Mouse (Mus musculus): ENCODE data around the gene Gtf2f1.
A peak's percentile ranks its signal among the peaks of the same experiment; 100 is the strongest.
"Not testable (repeated sequence)": the region's sequence is repeated elsewhere in the genome, so short reads cannot be mapped to it uniquely, and the experiment has no call there.

Gtf2f1 gene

DNA sequence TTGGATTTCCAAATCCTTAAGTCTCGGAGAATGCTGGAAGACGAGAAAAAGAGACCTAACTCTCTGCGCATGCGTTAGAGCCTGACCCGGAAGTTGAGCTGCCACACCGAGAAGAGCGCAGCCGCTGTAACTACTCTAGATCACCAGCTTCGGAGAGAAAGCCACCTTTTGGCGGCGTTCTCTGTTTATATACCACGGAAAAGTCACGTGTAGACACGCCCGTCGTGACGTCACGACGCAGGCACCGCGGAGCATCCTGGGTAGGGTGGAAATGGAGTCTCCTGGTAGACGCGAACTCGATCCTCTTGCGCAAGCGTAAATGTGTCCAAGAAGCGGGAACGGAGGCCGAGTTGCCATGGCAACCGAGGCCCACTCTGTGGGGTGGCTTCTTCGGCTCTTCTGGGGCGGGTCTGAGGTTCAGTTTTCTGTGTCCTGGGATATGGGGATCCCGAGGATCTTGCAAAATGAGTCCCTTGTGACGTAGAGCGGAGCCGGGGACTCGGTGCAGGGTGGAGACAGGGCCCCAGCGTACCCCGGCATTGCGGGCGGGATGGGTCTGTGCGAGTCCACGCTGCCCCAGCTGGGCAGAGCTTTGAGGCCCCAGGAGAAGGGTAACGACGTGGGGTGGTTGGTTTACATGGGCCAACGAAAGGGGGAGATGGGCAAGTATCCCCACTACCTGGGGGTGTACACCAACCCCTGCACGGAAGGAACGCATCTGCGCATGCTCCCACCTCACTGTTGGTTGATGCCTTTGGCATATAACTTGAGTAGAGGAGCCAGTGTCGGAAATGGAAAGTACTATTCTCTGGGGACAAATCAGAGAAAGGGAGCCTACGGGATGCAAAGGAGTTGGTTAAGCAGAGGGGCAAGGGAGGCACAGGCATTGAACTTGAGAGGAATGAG lies at the start of gene Gtf2f1, which contains the start of gene Gm17949:
Gene Gtf2f1, minus strand, starts transcription at position 53 of the 906 bp plus-strand sequence.
Gene Gm17949, plus strand, starts transcription at position 234 of the 906 bp plus-strand sequence.
- peak; percentile 90 for ATAC-seq (ENCODE audit: low TSS enrichment)

DNA sequence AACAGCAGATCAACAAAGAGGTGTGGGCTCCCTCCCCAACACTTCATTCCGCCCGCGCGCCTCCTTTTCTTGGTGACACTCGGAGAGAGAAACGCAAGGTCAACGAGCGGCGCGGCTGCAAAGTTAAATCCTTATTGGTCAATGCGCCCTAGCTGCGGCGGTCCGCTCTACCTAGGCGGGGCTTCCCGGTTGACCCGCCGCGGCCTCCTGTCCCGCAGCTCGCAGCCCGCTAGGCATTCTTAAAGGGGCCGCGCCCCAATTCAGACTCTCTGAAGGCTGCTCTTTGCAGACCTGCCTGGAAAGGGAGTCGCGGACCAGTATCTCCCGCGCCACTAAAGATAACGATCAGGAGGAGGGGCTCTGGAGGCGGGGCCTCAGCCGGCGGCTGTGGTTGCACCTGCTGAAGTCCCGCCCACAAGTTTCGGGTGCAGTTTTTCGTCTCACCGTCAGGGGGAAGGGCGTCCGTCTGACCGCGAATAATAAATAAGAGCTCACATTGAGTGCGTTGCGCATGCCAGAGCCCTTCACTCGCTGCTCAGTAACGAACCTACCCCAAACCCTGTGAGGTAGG lies 49.2 kb upstream of the Gtf2f1 start:
- ATAC-seq (ENCODE audit: low TSS enrichment) = peak; percentile 87

DNA sequence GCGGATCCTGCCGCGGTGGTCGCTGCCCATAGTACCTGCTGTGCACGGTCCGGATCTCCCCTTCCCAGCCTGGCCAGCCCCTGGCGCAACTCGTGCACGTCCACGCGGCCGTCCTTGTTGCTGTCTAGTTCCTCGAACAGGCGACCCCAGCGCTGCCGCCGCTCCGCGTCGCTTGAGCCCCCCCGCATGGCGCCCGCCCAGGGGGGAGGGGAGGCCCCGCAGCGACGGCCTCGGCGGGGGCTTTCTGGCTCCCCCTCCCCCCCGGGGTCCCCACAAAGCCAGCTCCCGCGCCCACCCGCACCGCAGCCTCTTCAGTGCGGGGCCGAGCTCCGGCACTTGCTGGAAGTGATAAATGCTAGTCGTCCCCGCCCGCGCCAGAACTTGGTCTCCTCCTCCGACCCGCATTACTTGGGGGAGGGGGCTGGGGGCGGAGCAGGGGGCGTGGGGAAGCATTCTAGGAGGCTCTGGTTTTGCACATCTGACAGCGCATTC lies 48.4 kb upstream of the Gtf2f1 start, which contains the start of gene Slc25a23:
Gene Slc25a23, minus strand, starts transcription at position 378 of the 492 bp plus-strand sequence.
- ATAC-seq (ENCODE audit: low TSS enrichment) = peak; percentile 22

DNA sequence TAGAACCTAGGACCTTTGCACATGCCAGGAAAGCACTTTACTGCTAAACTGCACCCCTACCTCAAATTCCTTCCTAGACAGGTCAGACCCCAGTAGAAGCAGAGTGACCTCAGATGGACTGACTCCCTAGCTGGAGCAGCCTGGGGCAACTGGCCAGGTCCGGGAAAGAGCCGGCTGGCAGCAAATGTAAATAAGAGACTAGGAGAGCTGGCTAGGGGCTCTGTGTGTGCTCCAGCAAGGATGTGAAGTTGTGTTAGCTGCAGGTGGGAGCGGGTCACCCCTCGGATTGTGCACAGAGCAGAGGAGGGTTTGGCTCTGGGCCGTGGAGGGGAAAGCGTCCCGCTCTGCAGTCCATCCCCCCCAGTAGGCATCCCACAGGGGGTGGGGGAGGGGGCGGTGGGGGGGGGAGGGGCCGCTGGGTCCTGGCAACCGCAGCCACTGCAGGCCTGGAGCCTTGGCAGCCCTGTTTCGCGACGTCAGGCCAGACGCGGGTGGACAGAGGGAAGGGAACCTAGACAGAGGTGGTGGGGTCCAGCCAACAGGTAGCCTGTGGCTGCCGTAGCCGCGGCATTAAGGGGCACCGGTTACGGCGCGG lies 47.9 kb upstream of the Gtf2f1 start, which contains the start of gene Crb3:
Gene Crb3, plus strand, starts transcription at position 215 of the 595 bp plus-strand sequence.
- no peak for ATAC-seq (ENCODE audit: low TSS enrichment)

DNA sequence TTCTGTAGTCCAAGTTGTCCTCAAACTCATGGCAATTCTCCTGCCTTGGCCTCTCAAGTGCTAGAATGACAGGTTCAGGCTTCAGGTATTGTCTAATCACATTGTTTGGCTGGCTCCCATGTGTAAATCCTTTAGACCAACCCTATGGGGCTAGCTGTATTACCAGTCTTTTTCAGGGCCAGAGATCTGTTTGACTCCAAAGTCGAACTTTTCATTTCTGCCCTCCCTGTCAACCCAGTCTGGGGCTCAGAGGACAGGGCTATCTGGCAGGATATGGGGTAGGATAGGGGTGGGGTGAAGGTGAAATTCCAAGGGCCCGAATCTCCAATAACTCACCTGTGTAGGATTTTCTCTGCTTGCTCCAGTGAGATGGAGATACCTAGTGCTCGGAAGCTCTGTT lies 45.2 kb upstream of the Gtf2f1 start:
- ATAC-seq (ENCODE audit: low TSS enrichment) = no peak

DNA sequence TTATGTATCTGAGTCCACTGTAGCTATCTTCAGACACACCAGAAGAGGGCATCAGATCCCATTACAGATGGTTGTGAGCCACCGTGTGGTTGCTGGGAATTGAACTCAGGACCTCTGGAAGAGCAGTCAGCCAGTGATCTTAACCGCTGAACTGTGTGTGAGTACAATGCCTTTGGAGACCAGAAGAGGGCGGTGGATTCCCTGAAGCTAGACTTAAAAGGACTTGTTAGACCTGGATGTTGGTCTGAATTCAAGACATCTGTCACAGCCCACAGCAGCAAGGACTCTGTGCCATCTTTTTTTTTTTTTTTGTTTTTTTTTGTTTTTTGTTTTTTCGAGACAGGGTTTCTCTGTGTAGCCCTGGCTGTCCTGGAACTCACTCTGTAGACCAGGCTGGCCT lies 40.6 kb upstream of the Gtf2f1 start:
- ATAC-seq (ENCODE audit: low TSS enrichment) = not testable (repeated sequence)

DNA sequence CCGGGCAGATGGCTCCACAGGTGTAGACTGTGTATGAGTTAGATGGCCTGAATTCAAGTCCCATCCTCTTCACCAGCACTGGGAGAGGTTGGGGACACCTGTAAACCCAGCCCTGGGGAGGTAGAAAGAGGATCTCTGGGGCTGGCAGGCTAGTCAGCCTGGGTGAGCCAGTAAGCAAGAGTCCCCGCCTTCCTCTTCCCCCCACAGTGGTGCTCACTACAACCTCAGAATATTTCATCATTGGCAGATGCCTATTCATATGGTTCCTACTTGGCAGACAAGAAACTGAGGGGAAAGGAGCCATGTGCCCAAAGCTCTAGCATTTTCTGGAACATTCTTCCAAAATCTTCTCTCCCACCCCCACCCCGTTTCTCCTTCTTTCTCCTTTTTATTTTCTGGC lies 37.7 kb upstream of the Gtf2f1 start:
- peak; percentile 38; the same call in 1 of the 2 replicates for ATAC-seq (ENCODE audit: low TSS enrichment)

DNA sequence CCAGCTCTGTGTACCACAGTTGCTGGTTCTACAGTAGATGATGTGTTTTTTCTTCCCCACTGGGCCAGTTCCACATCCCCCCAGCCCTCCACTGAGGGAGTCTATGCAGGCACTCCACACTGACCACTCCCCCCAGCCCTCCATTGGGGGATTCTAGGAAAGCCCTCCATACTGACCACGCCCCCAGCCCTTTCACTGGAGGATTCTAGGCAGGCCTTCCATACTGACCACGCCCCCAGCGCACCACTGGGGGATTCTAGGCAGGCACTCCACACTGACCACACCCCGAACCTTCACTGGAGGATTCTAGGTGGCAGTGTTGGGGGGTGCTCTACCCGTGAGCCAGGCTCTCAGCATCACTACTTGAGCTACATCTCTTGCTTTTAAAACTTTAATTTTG lies 36.3 kb upstream of the Gtf2f1 start:
- ATAC-seq (ENCODE audit: low TSS enrichment) = peak; percentile 11; the same call in 1 of the 2 replicates

DNA sequence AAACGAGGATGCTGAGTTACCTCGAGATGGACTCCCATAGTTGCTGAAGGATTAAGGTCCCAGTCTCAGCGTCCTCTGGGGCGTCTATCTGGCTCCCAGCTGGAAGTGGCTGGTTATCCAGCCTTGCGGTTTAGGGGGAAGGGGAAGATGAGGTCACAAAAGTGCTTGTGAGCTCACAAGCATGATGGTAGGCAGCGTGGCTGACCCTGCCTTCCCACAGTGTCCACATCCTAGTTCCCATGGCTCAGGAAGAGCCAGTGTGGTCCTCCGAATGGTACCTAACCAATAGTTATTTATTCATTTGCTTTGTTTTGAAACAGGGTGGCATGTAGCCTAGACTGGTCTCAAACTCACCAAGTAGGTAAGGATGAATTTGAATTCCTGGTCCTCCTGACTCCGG lies 30.5 kb upstream of the Gtf2f1 start, which contains the start of gene Slc25a41:
Gene Slc25a41, minus strand, starts transcription at position 101 of the 400 bp plus-strand sequence.
- ATAC-seq (ENCODE audit: low TSS enrichment) = no peak

DNA sequence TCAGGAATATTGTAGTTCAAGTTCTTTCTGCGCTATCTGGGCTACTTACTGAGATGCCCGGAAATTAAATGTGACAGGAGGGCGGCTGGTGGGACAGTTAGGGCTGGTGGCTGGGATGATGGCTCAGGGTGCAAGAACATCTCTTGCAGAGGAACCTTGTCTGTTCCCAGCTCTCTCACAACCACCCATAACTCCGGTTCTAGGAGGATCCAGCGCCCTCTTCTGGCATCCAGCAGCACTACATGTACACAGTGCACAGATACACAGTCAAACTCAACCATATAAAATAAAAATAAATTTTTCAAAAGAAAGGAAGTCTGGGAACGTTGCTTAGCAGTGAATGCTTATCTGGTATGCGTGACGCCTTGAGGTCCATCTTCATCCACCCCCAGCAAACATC lies 27.9 kb upstream of the Gtf2f1 start:
- no peak for ATAC-seq (ENCODE audit: low TSS enrichment)

DNA sequence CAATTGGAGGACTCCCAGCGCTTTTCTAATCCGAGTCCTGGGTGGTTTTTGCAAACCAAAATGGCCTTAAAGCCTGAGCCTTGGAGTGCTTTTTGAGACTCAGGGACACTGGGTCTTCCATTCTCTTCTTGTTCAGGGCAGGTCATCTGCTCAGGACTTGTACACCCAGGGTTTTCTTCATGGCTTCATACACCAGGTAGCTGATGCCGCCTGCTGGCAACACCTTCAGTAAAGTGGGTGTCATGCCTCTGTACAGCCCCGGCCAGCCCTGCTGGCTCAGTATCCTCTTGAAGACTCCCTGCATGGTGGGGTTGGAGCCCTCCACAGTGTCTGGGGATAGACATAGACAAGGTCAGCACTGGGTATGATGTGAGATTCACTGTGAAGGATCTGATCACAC lies 21.8 kb upstream of the Gtf2f1 start:
- no peak for ATAC-seq (ENCODE audit: low TSS enrichment)

DNA sequence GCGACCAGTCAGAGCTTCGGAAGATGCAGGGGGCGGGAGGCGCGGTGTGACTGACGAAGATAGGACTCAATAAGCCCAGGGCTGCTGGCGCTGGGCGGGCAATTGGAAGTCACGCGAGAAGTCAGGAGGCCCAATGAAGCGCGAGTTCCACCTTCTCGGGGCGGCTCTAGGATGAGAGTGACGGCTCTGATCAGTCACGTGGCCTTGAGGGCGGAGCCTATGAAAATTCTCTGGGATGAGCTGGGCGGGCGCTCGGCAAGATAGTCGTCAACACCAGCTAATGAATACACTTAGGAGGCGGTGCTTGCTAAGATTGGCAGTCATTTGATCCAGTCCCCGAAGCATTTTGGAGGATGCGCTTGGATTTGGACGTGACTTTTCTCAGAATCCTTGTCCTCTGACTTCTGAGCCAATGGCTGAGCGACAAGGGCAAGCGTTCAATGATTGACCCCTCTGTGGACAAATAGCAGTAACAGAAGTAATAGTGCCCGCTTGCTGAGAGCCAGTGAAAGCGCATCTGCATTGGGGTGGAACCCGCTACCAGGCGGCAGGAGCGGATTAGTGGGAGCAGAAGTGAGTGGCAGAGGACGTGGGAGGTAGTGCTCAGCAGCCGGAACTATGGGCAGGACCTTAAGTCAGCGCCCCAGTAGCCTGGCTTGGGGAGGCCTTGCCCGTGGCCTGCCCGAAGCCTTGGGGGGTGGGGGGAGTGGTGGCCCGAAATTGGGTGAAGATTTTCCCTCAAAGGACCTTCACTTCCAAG lies 20.8 kb upstream of the Gtf2f1 start:
- peak; percentile 89 for ATAC-seq (ENCODE audit: low TSS enrichment)

DNA sequence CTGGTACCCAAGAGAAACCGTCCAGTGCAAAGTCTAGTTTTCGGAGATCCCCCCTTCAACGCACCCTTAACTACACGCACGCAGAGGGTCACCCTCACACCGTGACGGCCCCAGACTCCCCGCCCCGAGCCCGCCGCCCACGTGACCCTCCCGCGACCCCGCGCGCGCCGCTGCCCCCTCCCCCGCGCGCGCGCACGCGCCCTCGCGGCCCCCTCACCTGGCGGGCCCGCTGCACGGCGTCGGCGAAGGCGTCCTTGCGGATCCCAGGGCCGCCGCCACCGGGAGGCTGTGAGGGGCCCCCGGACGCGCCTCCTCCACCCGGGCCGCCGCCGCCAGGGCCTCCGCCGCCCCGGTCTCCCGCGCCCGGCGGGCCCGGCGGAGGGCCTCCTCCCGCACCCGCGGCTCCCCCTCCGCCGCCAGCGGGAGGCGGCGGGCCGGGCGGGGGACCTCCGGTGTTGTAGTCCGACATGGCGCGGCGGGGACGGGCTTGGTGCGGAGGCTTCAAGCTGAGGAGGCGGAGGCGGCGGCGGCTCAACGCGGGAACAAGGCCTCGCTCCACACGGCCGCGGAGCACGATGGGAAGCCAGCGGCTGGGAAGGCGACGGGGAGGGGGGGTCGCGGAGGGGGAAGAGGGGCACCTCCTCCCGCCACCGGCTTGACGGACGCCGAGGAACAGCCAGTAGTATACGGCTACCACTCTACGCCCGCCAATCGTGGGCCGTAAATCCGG lies 20.0 kb upstream of the Gtf2f1 start, which contains the start of gene Khsrp:
Gene Khsrp, minus strand, starts transcription at position 592 of the 730 bp plus-strand sequence.
- ATAC-seq (ENCODE audit: low TSS enrichment) = 0 out of 2 replicates have a peak, but pooled peaks have one; percentile 0

DNA sequence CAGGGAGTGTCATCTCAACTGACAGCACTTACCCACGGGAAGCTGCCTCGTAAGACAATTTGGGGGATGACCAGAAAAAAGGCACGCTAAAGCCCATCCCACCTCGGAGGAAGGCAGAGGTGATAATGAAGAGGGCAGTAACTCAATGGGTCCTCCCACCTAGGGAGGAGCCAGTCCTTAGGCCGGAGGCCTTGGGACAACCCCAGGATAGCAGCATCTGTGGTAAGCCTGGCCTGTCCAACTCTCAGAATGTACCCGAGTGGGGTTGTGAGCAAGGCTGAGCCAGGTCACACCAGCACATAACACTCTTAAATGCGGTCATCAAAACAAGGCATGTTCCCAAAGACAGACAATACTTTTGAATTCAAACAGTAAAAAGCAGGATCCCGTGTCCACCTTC lies 18.6 kb upstream of the Gtf2f1 start:
- ATAC-seq (ENCODE audit: low TSS enrichment) = no peak

DNA sequence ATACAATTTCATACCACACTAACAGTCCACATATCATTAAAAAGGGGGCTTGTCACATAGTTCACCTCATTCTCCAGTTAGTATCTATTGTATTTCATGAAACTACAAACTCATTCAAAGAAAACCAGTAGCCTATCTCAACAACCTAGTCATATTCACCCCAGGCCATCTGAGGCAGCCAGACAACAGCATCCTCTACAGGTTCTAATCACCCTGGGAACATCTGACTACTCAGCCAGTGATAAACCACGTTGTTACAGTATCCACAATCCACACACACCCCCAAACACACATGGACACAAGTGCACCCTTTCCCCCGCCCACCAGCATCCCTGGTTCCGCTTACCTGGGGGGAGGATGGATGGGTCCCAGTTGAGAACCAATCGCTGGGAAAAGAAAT lies 16.4 kb upstream of the Gtf2f1 start:
- no peak for ATAC-seq (ENCODE audit: low TSS enrichment)

DNA sequence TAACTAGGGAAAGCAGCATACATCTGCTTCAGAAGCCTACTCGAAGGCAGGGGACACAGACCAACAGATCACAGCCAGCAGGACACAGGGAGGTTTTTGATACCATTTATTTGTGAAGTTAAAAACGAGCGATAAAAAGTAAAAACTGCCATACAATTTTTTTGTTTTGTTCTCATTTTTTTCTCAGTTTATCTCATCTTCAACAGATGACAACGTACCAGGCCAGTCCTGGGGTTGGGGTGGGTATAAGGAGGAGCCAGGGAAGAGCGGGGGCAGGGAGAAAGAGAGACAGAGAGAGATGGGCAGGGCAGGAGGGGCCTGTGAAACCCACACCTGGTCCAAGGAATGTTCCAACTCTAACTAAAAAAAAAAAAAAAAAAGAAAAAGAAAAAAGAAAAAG lies 9.9 kb upstream of the Gtf2f1 start:
- ATAC-seq (ENCODE audit: low TSS enrichment) = no peak

DNA sequence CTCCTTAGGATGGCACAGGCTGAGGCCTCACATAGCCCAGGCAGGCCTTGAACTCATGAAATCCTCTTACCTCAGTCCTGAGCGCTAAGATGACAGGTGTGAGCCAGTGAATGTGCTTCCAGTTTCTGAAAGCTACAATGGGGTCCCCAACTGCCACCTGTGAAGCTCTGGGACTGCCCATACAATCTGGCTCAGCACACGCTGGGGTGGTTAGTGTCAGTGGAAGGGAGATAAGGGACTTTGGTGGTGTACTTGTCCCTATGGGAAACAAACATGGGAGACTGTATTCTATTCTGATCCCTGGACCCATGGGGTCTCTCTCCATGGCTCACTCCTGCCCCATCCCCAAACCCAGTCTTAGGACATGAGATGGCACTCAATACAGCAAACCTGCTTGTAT lies 8.6 kb upstream of the Gtf2f1 start:
- no peak for ATAC-seq (ENCODE audit: low TSS enrichment)

DNA sequence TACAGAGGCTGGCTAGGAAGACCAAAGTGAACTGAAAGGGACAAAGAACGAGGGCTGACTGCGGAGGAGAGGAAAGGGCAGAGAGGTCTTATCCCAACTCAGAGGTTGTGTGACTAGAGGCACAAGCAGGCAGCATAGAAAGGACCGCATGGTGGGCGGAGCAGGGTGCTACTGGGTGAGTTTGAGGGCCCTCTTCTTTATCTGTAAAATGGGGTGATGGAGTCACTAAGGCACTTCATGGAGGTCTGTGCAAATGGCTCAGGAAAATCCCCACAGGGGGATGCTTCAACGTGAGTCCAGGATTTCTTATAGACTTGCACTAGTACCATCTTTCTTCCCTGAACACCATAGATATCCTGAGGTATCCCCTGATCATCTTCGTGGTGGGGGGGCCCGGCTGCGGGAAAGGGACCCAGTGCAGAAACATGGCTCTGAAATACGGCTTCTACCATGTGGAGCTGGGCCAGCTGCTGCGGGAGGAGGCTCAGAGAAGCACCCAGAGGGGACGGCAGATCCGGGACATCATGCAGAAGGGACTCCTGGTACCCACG lies 1.2 kb upstream of the Gtf2f1 start:
- ATAC-seq (ENCODE audit: low TSS enrichment) = no peak

DNA sequence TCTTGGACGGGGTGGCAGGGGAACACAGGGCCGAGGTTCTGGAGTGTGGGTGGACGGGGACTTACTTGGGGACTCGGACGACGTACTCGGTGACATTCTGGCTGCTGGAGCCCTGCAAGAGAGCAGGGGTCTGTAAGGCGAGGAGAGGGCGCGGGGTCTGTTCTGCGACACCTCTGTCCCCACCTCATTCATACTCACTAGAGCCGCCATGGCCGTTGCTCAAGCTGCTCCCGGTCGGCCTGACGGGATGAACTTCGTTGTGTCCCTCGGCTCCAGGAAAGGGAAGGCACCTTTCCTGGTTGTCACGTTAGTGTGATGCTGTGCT lies 215 bp downstream of the Gtf2f1 start:
- ATAC-seq (ENCODE audit: low TSS enrichment) = peak; percentile 24; the same call in 1 of the 2 replicates

DNA sequence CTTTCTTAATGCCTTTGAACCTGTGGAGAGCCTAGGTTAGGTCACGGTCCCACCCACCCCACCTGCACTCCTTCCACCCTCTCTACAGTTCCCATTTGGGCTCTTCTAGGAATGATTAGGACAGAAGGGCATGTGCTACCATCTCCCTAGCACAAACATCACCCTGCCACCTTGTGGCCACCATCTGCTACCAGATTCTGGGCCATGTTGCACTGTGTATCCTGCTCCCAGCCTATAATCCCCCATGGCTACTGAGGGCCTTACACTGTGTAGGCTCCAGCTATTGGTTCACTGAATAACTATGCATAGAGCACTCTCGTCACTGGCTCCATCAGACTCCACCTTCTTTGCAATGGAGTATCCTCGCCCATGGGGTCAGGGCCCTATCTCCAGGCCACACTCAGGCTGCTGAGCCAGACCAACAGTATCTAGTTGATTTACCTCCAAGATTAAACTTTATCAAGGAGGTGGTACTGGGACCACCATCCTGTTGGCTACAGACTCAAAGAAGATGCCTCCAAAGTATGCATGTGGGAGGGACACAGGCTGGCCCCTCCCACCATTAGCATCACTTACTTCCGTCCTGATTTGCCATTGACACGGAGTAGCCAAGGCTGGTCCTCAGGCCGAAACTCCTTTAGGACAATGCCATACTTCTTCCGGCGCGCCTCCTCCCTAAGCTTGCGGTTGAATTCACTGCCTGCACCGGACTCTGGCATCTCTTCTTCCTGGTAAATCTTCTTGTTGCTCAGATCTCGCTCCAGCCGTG lies 3.8 kb downstream of the Gtf2f1 start:
- no peak for ATAC-seq (ENCODE audit: low TSS enrichment)
